Mouse (Mus musculus): ENCODE results near the gene Sh3pxd2b. TPM values are rescaled to one million over a fixed set of nuclear protein-coding genes. Genes with fewer than 3 reads are reported as not detected.

Gene Sh3pxd2b
- polyA plus RNA-seq, 1 experiment from 2014 or later = 23.4 TPM

GRCm38 (mm10) chr11:32425043-32425658, 77.5 kb downstream of the Sh3pxd2b start:
- no peak for ATAC-seq (ENCODE audit: low read depth)
- Histone ChIP-seq H3K9ac (ENCODE audit: low read length) (no peak overlapping the region), H3K27ac (ENCODE audit: low read length) (no peak overlapping the region), H3K27me3 (ENCODE audit: control insufficient read depth, insufficient read depth, low read depth, low read length) (no peaks in the 10 kb centered on the region), H3K4me2 (ENCODE audit: low read depth, low read length) (no peak overlapping the region), H3K36me3 (ENCODE audit: control insufficient read depth, insufficient read depth, low read length) (peaks cover 31% of the 10 kb centered on the region), H3K9me3 (ENCODE audit: control insufficient read depth, low read length) (no peaks in the 10 kb centered on the region), H3K4me3 (ENCODE audit: low read length) (no peak overlapping the region), H3K4me1 (replicated peaks; ENCODE audit: control insufficient read depth, insufficient read depth, low read length) (peaks cover 4% of the 10 kb centered on the region; the same call in 1 of the 2 replicates)
- WGBS = 68% methylated on average over 10 of the region's 10 CpGs

- WGBS = 78% methylated on average over 7 of the region's 7 CpGs
- H3K9me3 ChIP-seq (ENCODE audit: control insufficient read depth, low read length) = no peaks in the 10 kb centered on the region
- H3K4me1 ChIP-seq (replicated peaks; ENCODE audit: control insufficient read depth, insufficient read depth, low read length) = peaks cover 4% of the 10 kb centered on the region; the same call in 1 of the 2 replicates
- H3K27ac ChIP-seq (ENCODE audit: low read length) = no peak overlapping the region
- H3K27me3 ChIP-seq (ENCODE audit: control insufficient read depth, insufficient read depth, low read depth, low read length) = no peaks in the 10 kb centered on the region
- H3K9ac ChIP-seq (ENCODE audit: low read length) = no peak overlapping the region
- no peak overlapping the region for H3K4me2 ChIP-seq (ENCODE audit: low read depth, low read length)
- H3K4me3 ChIP-seq (ENCODE audit: low read length) = no peak overlapping the region
- peaks cover 16% of the 10 kb centered on the region for H3K36me3 ChIP-seq (ENCODE audit: control insufficient read depth, insufficient read depth, low read length)
- no peak for ATAC-seq (ENCODE audit: low read depth)
Measured at GRCm38 (mm10) chr11:32427537-32427936, 79.9 kb downstream of the Sh3pxd2b start.

- peak overlapping the region; percentile 87 for H3K27ac ChIP-seq (ENCODE audit: low read length)
- no peaks in the 10 kb centered on the region for H3K36me3 ChIP-seq (ENCODE audit: control insufficient read depth, insufficient read depth, low read length)
- 41% methylated on average over 6 of the region's 6 CpGs for WGBS
- H3K9ac ChIP-seq (ENCODE audit: low read length) = peak overlapping the region; percentile 39
- 0 out of 2 replicates have a peak overlapping the region, but pooled peaks have one; percentile 13 for H3K4me2 ChIP-seq (ENCODE audit: low read depth, low read length)
- H3K4me1 ChIP-seq (replicated peaks; ENCODE audit: control insufficient read depth, insufficient read depth, low read length) = peaks cover 17% of the 10 kb centered on the region
- ATAC-seq (ENCODE audit: low read depth) = peak; percentile 98
- no peaks in the 10 kb centered on the region for H3K27me3 ChIP-seq (ENCODE audit: control insufficient read depth, insufficient read depth, low read depth, low read length)
- no peak overlapping the region for H3K4me3 ChIP-seq (ENCODE audit: low read length)
- H3K9me3 ChIP-seq (ENCODE audit: control insufficient read depth, low read length) = no peaks in the 10 kb centered on the region
Measured at GRCm38 (mm10) chr11:32435410-32436060, 87.9 kb downstream of the Sh3pxd2b start.

GRCm38 (mm10) chr11:32442576-32442975, 95.0 kb downstream of the Sh3pxd2b start:
- Histone ChIP-seq H3K36me3 (ENCODE audit: control insufficient read depth, insufficient read depth, low read length) (no peaks in the 10 kb centered on the region), H3K27me3 (ENCODE audit: control insufficient read depth, insufficient read depth, low read depth, low read length) (no peaks in the 10 kb centered on the region), H3K9ac (ENCODE audit: low read length) (no peak overlapping the region), H3K4me1 (replicated peaks; ENCODE audit: control insufficient read depth, insufficient read depth, low read length) (no peaks in the 10 kb centered on the region), H3K4me2 (ENCODE audit: low read depth, low read length) (no peak overlapping the region), H3K9me3 (ENCODE audit: control insufficient read depth, low read length) (no peaks in the 10 kb centered on the region), H3K27ac (ENCODE audit: low read length) (no peak overlapping the region), H3K4me3 (ENCODE audit: low read length) (no peak overlapping the region)
- no peak for ATAC-seq (ENCODE audit: low read depth)
- WGBS = 76% methylated on average over 3 of the region's 3 CpGs

GRCm38 (mm10) chr11:32444266-32444665, 96.6 kb downstream of the Sh3pxd2b start:
- ATAC-seq (ENCODE audit: low read depth) = no peak
- H3K27ac ChIP-seq (ENCODE audit: low read length) = no peak overlapping the region
- no peaks in the 10 kb centered on the region for H3K4me1 ChIP-seq (replicated peaks; ENCODE audit: control insufficient read depth, insufficient read depth, low read length)
- H3K9me3 ChIP-seq (ENCODE audit: control insufficient read depth, low read length) = no peaks in the 10 kb centered on the region
- H3K4me3 ChIP-seq (ENCODE audit: low read length) = no peak overlapping the region
- H3K36me3 ChIP-seq (ENCODE audit: control insufficient read depth, insufficient read depth, low read length) = no peaks in the 10 kb centered on the region
- no peaks in the 10 kb centered on the region for H3K27me3 ChIP-seq (ENCODE audit: control insufficient read depth, insufficient read depth, low read depth, low read length)
- no peak overlapping the region for H3K9ac ChIP-seq (ENCODE audit: low read length)
- WGBS = 64% methylated on average over 1 of the region's 1 CpGs
- H3K4me2 ChIP-seq (ENCODE audit: low read depth, low read length) = no peak overlapping the region

- H3K36me3 ChIP-seq (ENCODE audit: control insufficient read depth, insufficient read depth, low read length) = no peaks in the 10 kb centered on the region
- no peaks in the 10 kb centered on the region for H3K4me1 ChIP-seq (replicated peaks; ENCODE audit: control insufficient read depth, insufficient read depth, low read length)
- H3K27me3 ChIP-seq (ENCODE audit: control insufficient read depth, insufficient read depth, low read depth, low read length) = no peaks in the 10 kb centered on the region
- WGBS = 86% methylated on average over 1 of the region's 1 CpGs
- ATAC-seq (ENCODE audit: low read depth) = no peak
- H3K27ac ChIP-seq (ENCODE audit: low read length) = no peak overlapping the region
- H3K4me3 ChIP-seq (ENCODE audit: low read length) = no peak overlapping the region
- H3K9me3 ChIP-seq (ENCODE audit: control insufficient read depth, low read length) = no peaks in the 10 kb centered on the region
- no peak overlapping the region for H3K9ac ChIP-seq (ENCODE audit: low read length)
- no peak overlapping the region for H3K4me2 ChIP-seq (ENCODE audit: low read depth, low read length)
Measured at GRCm38 (mm10) chr11:32445135-32445534, 97.5 kb downstream of the Sh3pxd2b start.

GRCm38 (mm10) chr11:32445637-32446226, 98.1 kb downstream of the Sh3pxd2b start:
- ATAC-seq (ENCODE audit: low read depth) = peak; percentile 36; the same call in 1 of the 2 replicates
- no peaks in the 10 kb centered on the region for H3K9me3 ChIP-seq (ENCODE audit: control insufficient read depth, low read length)
- H3K27ac ChIP-seq (ENCODE audit: low read length) = no peak overlapping the region
- no peak overlapping the region for H3K9ac ChIP-seq (ENCODE audit: low read length)
- no peaks in the 10 kb centered on the region for H3K27me3 ChIP-seq (ENCODE audit: control insufficient read depth, insufficient read depth, low read depth, low read length)
- H3K4me2 ChIP-seq (ENCODE audit: low read depth, low read length) = no peak overlapping the region
- WGBS = 63% methylated on average over 6 of the region's 6 CpGs
- H3K4me1 ChIP-seq (replicated peaks; ENCODE audit: control insufficient read depth, insufficient read depth, low read length) = no peaks in the 10 kb centered on the region
- no peaks in the 10 kb centered on the region for H3K36me3 ChIP-seq (ENCODE audit: control insufficient read depth, insufficient read depth, low read length)
- no peak overlapping the region for H3K4me3 ChIP-seq (ENCODE audit: low read length)

- 0% methylated on average over 1 of the region's 1 CpGs for WGBS
- Histone ChIP-seq H3K9ac (ENCODE audit: low read length) (no peak overlapping the region), H3K4me3 (ENCODE audit: low read length) (no peak overlapping the region), H3K4me1 (replicated peaks; ENCODE audit: control insufficient read depth, insufficient read depth, low read length) (no peaks in the 10 kb centered on the region), H3K9me3 (ENCODE audit: control insufficient read depth, low read length) (no peaks in the 10 kb centered on the region), H3K27ac (ENCODE audit: low read length) (no peak overlapping the region), H3K36me3 (ENCODE audit: control insufficient read depth, insufficient read depth, low read length) (no peaks in the 10 kb centered on the region), H3K27me3 (ENCODE audit: control insufficient read depth, insufficient read depth, low read depth, low read length) (no peaks in the 10 kb centered on the region), H3K4me2 (ENCODE audit: low read depth, low read length) (no peak overlapping the region)
- ATAC-seq (ENCODE audit: low read depth) = no peak
Measured at GRCm38 (mm10) chr11:32450216-32450615, 102.6 kb downstream of the Sh3pxd2b start.

- Histone ChIP-seq H3K4me3 (ENCODE audit: low read length) (no peak overlapping the region), H3K9me3 (ENCODE audit: control insufficient read depth, low read length) (no peaks in the 10 kb centered on the region), H3K4me1 (replicated peaks; ENCODE audit: control insufficient read depth, insufficient read depth, low read length) (no peaks in the 10 kb centered on the region), H3K36me3 (ENCODE audit: control insufficient read depth, insufficient read depth, low read length) (no peaks in the 10 kb centered on the region), H3K9ac (ENCODE audit: low read length) (no peak overlapping the region), H3K4me2 (ENCODE audit: low read depth, low read length) (no peak overlapping the region), H3K27me3 (ENCODE audit: control insufficient read depth, insufficient read depth, low read depth, low read length) (no peaks in the 10 kb centered on the region), H3K27ac (ENCODE audit: low read length) (no peak overlapping the region)
- 92% methylated on average over 6 of the region's 6 CpGs for WGBS
- no peak for ATAC-seq (ENCODE audit: low read depth)
Measured at GRCm38 (mm10) chr11:32451306-32451705, 103.7 kb downstream of the Sh3pxd2b start.

All from lung, embryonic 16.5 days (tissue).